Mouse (Mus musculus) common myeloid progenitor, adult 5-6 weeks (primary cell): ENCODE data around the gene Ppfibp1. TPM values are rescaled to one million over a fixed set of nuclear protein-coding genes. Genes with fewer than 3 reads are reported as not detected.

Source experiments
- ATAC-seq: replicated peaks from 2 replicates; pipeline ENCODE4 v1.8.0; 2016; ENCODE audit warnings: low read depth, mild to moderate bottlenecking, moderate TSS enrichment, inconsistent platforms; ENCODE audit not compliant: poor library complexity, severe bottlenecking
- total RNA-seq: library from RNA; stranded (forward); fragments of 200-1000, 187-1606 nt; gene quantifications from 2 replicates; pipeline ENCODE4 v1.2.3, GENCODE M21; 2017

Ppfibp1 gene
- total RNA-seq, 1 experiment from 2014 or later = 14.4 TPM

DNA sequence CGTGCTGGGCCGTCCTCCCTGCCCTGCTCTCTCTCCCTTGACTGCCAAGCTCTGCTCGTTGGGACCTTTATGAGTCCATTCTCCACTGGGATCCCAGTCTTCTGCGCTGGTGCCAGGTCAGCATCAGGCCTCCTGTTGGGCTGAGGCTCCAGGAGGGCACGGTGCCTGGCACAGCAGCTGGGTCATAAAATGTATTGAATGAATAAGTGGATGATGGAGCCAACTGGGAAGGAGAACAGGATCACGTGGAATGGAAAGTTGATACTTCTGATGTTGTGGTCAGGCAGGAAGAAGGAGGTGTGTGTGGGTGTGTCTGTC lies 176.6 kb downstream of the Ppfibp1 start:
- ATAC-seq = no peak

DNA sequence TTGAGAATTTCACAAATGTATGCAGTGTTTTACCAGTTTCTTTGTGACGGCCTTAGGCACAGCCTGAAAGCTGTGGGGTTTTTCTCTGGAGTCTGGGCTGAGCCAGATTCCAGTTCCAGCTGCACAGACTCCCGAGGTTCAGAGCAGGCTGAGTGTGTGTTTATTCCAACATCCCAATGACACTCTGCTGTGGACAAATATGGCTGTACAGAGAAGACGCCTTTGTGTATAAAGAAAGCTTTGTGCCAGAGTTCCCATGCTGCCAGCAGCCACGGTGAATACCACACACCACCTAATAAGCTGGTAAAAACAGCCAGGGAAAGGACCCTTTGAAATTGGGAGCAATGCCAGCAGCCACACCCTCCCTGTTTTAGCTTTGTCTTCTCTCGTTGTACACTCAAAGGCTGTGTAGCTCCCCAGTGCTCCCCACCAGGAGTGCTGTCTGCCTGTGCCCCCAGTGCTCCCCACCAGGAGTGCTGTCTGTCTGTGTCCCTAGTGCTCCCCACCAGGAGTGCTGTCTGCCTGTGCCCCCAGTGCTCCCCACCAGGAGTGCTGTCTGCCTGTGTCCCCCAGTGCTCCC lies 187.6 kb downstream of the Ppfibp1 start:
- ATAC-seq = no peak

DNA sequence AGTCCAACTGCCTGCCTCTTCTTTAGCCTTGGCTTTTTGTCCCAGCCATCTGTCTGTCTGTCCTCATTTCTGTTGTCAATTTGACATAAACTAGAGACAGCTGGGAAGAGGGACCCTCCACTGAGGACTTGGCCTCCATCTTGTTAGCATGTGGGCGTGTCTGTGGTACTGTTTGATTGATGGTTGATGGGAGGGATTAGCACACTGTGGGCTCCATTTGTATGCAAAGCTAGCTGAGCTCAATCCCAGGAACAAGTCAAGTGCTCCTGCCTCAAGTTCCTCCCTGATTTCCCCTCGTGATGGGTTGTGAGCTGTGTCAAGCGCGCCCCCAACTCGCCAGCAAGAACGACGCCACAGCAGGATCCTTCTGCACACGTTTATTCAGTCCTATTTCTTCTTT lies 188.6 kb downstream of the Ppfibp1 start:
- no peak for ATAC-seq

- no peak for ATAC-seq
Observed at GRCm38 (mm10) chr6:147079919-147080318, 191.6 kb downstream of the Ppfibp1 start.

Other genes starting within 250 kb of the Ppfibp1 start
- 59.5 and 75.1 TPM in 2 replicates for gene Med21, start 245.9 kb upstream of the Ppfibp1 start, total RNA-seq
- 51.9 and 55.6 TPM in 2 replicates for gene Tm7sf3, start 245.7 kb upstream of the Ppfibp1 start, total RNA-seq
- gene Stk38l, start 163.5 kb upstream of the Ppfibp1 start, total RNA-seq = 1.3 and 2.9 TPM in 2 replicates
- not detected in 2 replicates for gene Arntl2, start 92.4 kb upstream of the Ppfibp1 start, total RNA-seq
- gene Smco2, start 38.4 kb upstream of the Ppfibp1 start, total RNA-seq = not detected in 2 replicates
- gene 1700034J05Rik, start 65.9 kb downstream of the Ppfibp1 start, total RNA-seq = not detected in 2 replicates
- gene Rep15, start 144.1 kb downstream of the Ppfibp1 start, total RNA-seq = not detected in 2 replicates
- 66.5 and 103 TPM in 2 replicates for gene Mrps35, start 154.3 kb downstream of the Ppfibp1 start, total RNA-seq
- gene Mansc4, start 198.5 kb downstream of the Ppfibp1 start, total RNA-seq = not detected in 2 replicates
- gene Klhl42, start 202.9 kb downstream of the Ppfibp1 start, total RNA-seq = 7.8 and 9.9 TPM in 2 replicates